Mouse (Mus musculus) lung, postnatal 25 days (tissue): Measurements from ENCODE around the gene Zbtb16.

Source experiments
- DNase-seq: peaks from one replicate; pipeline ENCODE4 v3.0.0; 2022; ENCODE audit warnings: low spot score

The Zbtb16 gene

DNA sequence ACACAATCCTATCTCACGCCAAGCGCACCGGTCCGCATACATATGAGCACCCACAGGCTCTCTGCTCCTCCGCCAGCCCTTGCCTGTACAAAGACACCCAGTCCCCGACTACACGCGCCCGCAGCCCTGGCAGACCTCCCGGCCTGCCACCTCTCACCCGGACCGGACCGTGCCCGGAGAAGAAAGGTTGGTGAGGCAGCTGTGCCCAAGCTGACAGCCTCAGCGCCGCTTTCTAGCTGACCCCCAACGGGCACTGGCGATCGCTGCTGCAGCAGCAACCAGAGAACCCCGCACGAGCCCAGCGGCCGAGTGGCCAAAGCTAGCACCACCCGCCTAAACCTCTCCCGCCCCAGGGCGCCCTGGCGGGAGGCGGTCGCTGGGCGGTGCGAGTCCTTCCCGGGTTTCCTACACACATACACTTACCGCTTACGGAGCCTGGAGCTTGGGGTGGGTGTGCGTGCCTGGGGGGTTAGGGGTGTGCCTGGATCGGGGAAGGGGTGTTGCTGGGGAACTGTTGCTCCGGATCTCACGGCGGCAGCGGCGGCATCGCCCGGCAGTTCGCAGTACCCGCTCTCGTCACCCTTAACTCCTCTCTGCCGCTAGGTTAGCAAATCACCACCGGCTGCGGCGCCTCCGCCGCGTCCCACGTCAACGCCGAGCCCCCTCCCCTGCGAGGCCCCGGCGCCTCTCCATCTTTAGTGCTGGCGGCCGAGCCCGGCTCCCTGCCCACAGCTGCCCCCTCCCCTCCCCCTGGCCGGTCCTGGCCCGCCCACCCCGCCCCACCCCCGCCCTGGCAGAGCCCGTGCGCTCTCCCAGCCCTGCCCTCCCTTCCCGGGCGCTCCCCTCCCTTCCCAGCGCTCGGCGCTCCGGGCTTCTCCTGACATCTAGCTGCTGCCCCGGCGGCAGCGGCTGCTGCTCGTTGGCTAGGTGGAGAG is at the start of gene Zbtb16:
Gene Zbtb16 (minus strand): TSS at position 592 of the 935 bp plus-strand sequence.
- DNase-seq, result peak; percentile 90

DNA sequence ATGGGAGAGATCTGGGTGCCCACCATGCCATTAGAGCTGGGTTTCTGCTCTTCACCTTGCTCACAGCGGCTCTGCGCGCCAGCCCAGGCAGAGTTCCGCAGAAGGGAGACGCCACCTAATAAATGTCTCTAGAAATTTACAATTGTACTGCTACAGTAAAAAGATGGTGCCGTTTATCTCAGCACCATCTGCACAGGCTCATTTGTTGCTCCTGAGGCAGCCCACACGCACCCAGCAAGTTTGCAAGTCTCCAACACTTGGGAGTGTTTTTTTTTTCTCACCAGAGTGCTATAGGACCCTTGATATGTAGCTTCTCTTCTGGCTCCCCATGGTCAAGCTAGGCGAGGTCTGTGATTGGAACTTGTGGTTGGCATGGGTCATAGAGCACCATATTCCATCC is 36.9 kb upstream of the Zbtb16 start:
- DNase-seq, result no peak

GRCm38 (mm10) chr9:48866523-48867121 is 30.6 kb upstream of the Zbtb16 start:
- no peak for DNase-seq

- DNase-seq, result no peak
Measured at GRCm38 (mm10) chr9:48865235-48865634, 29.2 kb upstream of the Zbtb16 start.

GRCm38 (mm10) chr9:48861481-48861880 is 25.5 kb upstream of the Zbtb16 start:
- DNase-seq, result peak; percentile 46

DNA sequence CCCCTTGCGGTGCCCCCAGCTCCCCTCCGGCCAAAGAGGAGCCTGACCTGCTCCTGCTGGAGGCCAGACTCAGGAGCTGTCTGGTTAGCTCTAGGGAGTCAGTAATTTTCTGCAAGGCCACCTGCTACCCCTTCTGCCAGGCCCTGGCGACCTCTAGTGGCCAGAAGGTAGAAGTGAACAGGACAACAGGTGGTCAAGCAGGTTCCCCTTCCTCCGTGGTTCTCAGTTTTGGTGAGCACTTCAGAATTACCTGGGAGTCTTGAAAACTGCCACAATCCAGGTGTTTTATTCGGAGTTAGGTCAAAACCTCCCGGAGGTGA is 24.5 kb upstream of the Zbtb16 start:
- DNase-seq, result peak; percentile 85

GRCm38 (mm10) chr9:48859828-48860525 is 24.0 kb upstream of the Zbtb16 start:
- DNase-seq, result no peak

GRCm38 (mm10) chr9:48857944-48858343 is 21.9 kb upstream of the Zbtb16 start:
- DNase-seq, result no peak

GRCm38 (mm10) chr9:48856240-48856639 is 20.2 kb upstream of the Zbtb16 start:
- DNase-seq, result no peak

DNA sequence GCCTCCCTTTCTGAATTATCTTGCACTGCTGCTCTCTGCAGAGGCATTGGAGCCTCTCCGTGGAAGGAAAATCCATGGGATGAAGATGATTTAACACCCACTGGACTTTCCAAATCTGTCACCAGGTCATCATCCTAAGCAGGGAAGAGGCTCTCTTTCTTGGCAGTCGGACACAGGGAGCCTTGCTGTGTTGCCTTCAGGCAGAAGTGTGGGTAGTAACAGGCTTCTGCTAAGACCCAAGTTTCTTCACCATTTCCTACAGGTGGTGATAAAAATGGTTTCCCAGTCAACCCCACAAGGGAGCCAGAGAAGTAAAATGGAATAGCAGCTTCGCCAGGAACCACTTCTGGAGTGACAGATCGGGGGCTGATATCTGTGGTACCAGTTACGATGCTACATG is 13.5 kb upstream of the Zbtb16 start:
- no peak for DNase-seq

- DNase-seq, result no peak
Measured at GRCm38 (mm10) chr9:48839568-48839967, 3.5 kb upstream of the Zbtb16 start.

GRCm38 (mm10) chr9:48838346-48838745 is 2.3 kb upstream of the Zbtb16 start:
- no peak for DNase-seq

DNA sequence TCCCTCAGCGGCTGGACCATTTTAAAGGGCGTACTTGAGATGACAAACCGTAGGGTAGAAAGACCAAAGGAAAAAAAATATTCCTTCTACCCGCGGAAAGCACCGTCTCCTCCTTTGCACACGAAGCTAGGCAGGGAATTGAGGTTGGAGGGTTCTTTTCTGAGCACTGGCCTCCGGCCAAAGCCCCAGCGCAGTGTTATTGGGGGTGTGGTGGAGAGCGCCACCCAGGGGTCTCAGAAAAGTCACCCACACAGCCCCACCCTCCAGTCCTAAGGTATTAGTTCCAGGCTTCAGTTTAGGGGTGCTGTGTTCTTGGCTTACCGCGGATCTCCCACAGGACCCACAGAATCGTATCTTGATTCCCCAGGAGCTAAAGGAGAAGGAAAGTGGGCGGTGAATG is 1.2 kb upstream of the Zbtb16 start:
- no peak for DNase-seq

DNA sequence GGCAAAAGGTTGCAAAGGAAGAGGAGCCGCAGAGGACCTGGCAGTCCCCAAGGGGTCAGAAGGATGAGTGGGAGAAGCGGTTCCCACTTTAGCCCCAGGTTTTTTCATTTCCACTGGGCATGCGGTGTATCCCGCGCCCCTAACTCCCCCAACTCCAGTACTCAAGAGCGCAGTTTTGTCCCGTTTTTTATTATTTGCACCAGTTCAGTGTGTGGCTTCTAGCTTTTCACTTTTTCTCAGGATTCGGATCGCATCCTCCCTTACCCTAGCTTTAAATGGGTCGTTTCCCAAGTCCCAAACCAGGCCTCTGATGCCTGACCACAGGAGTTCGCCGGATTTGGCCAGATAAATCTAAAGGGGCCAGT is 526 bp upstream of the Zbtb16 start:
- DNase-seq, result no peak

DNA sequence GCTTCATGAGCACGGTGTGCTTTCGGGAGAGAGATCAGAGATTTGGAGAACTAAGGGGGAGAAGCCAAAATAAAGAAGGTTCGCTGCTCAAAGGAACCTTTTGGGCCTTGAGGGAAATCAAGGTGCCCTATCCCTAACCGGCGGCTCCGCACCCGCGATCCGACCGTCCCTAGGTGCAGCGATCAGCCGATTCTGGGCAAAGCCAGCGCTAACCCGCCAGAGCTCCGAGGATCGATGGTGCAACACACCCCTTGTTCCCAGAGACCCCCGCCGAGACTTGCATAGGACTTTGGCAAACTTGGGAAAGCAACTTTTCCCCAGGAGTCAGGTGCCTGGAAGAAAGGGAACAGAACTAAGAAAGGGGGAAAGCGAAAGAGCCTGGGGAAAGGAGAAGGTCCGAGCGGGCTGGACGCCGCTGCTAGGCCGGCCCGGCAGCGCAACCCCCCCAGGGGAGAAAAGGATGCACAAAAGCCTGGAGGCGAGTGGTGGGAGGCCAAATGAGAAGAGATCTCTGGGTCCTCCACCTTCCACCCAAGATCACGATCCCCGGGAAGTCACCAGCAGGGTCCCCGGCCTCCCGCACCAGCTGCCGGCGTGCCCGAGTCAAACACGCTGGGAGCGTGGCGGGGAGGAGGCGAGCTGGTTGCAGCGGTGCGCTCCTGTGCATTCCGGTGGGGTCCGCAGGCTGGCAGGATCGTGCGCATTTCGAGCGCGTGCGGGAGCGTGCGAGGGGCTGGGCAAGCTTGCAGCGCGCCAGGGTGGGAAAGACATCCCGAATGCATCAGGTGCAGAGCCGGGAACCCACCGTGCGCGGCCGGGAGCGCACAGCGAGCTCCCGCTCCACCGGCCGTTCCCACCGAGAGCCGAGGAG is 1.2 kb downstream of the Zbtb16 start:
- DNase-seq, result no peak

DNA sequence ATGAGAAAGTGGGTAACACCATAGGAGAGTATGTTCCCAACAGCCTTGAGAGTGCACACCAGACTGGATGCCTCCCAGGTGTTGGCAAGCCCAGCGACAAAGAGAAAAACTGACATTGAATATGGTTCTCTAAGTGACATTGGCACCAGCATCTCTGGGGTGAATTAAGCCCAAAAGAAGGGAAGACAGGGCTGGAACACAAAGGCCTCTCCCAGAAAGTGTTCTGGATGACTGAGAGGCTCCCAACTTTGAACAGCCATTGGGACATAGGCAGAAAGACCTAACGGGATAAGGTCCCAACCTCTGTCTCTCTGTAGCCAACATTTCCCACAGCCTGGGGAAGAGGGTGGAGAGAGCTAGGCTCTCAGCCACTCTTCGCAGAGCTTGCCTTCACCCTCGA is 2.0 kb downstream of the Zbtb16 start:
- DNase-seq, result no peak

GRCm38 (mm10) chr9:48833493-48833892 is 2.5 kb downstream of the Zbtb16 start:
- DNase-seq, result no peak

GRCm38 (mm10) chr9:48832473-48833100 is 3.4 kb downstream of the Zbtb16 start:
- no peak for DNase-seq

DNA sequence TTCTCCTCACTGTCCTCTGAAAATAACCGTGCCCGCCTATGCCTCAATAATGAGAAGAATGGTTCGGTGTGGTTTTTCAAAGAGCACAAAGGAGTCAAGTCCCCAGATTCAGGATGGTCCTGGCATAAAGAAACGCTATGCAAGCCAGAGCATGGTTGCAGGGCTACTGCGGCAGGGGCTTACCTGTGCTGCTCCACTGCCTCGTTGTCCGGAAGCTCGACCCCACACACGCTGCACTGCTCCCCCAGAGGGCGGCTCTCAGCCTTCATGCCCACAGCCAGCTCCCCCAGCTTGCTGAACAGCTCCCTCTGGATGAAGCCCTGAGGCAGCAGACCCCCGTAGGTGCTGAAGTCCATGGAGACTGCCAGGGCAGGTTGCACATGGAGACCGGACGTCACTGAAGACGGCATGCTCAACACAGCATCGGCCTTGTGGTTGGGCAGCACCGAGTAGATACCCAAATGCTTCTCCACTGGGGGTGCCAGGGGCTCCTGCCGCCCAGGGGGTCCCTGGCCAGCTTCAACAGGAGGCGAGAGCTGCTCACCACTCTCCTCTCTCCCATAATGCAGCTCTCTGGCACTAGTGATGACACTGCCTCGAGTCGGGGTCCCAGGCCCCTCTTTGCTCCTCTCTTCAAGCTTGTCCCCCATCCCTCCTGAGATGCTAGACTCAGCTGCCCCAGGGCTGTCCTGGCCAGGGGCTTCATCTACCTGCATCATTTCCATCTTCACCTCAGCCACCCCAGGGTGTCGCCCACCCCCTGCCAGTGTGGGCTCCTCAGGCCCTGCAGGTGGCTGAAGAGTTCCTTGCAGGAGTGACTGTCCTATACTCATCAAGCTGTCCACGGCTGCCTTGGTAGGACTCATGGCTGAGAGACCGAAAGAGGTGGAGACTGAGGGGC is 4.2 kb downstream of the Zbtb16 start:
- DNase-seq, result no peak

DNA sequence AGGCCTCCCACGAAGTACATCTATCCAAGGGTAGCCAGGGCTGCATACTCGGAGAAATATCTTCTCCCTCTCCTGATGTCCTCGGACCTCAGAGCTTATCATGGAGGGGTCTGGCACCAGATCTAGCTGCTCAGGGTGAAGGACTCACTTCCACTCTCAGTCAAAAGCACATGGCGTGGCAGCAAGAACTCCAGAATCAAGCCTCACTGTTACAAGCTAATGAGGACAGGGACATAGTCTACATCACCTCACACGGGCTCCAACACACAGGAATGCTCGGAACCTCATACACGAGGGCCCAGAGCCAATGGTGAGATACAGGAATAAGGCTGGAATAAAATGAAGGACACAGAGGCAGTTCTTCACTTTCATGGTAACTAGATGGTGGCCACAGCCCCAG is 7.2 kb downstream of the Zbtb16 start:
- DNase-seq, result no peak
